Mouse (Mus musculus) hindlimb bud, embryonic 11.5 days (tissue): ENCODE measurements at regions not wholly inside any gene's neighbourhood (a gene's known extent, or its start where the extent isn't known, plus 50 kb on each side); places are given as distances from the start of the nearest gene placed in this dataset.

Experiments
- DNase-seq: peaks from one replicate; pipeline ENCODE4 v3.0.0-alpha.2; 2012; ENCODE audit warnings: low read depth, low spot score; ENCODE audit errors: extremely low spot score

DNA sequence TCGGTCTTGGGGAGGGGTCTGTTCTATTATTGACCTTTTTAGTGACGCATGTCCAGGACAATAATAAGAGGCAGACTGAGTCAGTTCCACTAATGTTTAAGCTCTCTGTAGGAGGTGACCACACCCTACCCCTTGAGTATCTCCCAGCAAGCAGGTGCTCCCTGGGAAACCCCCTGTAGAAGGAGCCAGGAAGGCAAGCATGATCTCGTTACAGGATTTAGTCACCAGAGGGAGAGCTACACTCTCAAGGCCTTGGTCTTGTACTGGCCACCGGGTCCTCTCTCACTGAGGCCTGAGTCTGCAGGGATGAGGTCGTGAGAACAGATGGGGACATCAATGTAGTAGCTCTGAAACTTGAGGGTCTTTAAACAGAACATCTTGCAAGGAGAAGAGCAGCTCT lies 55.3 kb upstream of the Ccnd2 start:
- no peak for DNase-seq

DNA sequence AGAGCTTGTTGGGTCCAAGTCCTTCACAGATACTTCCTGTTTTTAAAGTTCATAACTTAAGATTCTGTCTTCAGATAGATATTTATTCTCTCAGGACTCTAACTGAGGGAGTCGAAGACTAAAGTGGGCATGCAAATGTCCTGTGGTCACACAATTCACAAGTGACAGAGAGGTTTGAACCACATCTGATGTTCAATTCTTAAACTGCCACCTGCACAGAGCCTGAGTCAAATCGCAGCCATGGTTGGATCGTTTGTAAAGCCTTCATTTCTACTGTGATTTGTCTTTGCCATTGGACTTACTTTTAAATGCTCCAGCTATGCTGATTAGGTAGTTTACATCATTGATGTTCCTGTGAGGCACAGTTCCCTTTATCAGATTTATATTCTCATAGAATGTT lies 61.4 kb upstream of the Ccnd2 start:
- no peak for DNase-seq

DNA sequence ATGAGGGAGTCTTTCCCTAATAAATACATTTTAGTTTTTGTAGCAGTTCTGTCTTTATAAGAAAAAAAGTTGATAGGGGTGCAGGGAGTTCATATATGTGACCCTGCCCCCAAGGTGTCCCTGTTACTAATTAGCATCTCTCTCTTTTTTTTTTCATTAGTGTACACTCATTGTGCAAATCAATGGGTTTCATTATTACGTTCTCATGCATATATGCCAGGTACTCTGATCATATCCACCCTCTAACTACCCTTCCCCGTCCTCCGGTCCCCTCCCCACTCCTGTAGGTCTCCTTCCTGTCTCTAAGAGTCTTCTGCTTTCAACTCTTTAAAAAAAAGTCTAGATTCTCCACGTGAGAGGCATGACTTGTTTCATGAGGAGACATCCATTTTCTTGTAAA lies 63.9 kb upstream of the Ccnd2 start:
- DNase-seq, result no peak

DNA sequence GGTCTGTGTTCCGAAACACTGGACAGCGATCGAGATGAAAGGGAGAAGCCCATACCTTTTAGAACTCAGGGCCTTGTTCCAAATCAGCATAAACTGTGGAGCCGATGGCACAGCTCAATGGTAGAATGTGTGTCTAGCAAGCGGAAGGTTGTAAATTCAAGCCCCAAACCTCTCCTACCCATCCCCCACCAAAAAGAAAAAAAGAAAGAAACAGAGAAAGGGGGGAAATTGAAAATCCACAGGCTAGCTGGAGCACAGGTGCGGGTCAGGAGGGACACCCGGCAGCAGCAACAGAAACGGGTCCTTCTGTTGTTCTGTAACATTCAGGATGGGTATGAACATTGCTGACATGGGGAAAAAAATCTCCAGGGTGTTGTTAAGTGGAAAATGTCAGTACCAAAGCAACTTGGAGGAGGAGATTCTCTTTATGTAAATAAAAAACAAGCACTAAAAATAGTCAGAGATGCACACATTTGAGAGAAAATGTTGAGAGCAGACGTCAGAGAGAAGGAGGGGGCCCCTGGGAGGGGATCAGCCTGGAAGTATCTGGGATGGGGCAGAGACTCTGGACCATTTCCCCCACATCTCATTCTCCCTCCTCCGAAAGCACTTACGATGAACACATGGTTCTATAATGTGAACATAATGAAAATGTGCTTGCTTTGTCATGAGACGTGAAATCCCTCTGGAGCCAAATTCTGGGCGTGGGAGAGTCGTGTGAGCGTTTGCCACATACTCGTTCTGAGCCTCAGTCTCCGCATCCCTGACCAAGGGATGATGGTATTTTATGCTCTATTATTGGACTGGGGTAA lies 66.8 kb upstream of the Ccnd2 start:
- no peak for DNase-seq

DNA sequence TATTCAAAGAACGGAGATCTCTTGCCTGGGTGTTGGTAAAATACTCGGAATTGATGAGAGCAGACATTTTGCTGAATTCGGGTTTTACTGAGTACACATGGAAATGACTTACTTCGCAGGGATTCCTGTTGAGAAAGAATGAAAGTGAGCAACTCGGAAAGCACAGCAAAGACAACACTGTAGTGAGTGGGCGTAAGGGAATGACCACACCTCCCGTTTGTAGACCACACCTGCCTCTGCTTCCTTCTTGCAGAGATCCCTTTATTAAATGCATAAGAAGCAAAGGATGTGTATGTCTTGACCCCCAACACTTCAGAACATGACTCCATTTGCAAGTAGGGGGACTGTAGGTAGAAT lies 67.4 kb upstream of the Ccnd2 start:
- DNase-seq, result no peak

DNA sequence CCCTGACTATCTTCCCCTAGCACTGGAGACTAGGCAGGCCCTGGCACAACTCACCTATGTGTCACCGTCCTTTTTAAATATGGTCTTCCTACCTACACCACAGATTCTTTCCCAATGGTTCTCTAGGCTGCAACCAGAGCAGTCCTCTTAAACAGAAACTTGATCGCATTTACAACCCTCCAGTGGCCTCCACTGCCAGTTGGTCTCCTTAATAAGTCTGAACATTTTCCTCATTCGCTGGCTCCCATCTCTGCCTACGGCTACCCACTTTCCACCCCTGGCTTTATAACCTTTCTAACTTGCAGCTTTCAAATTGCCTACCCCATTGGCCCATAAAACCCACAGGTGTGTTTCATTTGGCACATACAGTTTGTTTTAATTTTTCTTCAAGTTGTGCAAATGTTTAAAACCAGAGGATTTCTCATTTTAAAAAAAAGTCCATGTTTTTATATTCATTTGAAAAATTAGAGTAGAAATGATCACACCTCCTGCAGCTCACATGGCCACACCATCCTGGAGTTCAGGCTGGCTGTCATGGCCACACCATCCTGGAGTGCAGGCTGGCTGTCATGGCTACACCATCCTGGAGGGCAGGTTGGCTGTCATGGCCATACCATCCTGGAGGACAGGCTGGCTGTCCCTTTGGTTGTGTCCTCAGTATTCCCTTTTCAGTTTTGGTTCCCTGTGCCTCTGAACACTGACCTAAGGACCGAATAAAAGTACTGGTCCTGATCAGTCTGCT lies 74.4 kb upstream of the Ccnd2 start:
- DNase-seq, result peak; percentile 31

DNA sequence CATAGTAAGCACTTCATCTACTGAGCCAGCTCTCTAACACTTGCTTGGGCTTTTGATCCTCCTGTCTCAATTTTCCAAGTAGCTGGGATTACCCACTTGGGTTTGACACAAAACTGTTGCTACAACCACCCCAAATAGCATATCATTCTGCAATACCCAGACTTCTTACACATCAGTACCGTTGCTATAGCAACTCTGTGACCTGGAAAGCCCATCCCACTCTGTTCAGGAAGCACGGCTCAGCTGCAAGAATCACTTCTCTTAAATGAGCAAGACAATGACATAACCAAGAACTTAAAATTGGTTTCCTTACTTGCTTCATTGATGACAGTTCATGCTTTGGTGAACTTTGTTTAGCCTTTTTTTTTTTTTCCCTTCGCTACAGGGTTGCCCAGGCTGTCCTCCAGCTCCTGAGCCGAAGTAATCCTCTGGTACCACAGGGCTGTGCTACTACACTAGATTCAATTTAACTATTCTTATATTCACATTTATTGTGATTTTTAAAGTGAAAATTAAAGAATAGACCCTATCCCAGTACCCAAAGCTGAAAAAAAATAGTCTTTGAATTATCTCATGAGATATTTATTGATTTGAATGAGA lies 84.6 kb upstream of the Ccnd2 start:
- DNase-seq, result no peak

DNA sequence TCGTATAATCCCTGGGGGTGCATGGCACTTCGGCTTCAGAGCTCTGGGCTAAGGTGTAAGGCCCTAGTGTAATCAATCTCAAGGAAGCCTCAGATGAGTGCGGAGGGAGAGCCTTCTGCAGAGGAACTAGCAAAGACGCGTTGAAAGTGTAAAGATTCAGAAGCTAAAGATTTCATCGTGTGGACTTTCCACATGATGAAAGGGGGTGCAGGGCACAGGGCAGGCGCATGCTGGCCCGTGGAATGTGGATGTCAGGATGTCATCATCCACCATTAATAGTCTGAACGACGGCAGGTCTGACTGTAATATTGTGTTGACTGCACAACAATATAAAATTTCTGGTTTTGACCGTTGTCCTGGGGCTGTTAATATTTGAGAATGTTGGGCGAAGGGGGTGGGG lies 85.2 kb upstream of the Ccnd2 start:
- DNase-seq, result no peak

DNA sequence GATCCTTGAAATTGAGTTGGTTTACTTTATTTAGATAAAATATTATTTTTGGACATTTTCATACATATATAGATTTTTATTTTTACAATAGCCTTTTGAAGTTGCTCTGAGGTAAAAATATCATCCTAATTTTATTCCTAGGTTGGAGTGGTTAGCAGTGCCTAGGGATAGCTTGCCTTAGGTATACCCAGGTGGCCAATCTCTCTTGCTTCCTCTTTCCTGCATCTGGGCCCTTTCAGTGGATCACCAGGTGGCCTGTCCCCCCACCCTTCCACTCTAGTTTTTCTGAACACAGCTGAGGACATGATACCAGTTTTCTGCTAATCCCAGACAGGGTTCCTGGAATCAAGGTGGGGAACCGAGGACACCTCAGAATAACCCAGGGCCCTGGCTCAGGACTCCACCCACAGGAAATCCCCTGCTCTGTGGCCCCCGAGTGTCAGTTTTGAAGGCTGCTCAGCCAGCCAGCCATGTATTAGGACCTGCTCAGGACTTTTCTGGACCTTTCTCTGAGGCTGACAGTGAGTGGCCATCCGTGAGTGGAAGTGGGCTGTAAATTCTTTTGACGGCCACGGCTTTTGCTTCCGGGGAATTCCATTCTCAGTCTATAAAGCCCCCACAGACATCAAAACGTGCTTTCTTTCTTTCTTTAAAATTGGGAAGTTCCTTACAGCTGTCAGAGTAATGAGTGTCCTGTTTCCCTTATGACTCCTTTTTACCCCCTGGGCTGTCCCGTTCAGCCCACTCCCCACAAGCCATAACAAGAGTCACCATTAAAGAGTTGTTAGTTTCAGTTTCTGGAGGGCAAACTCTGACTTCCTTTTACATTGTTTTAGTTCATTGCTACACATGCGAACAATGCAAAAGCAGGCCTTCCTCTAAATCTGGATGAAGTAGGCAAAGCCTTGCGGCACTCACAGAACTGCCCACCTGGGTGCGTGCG lies 87.8 kb upstream of the Ccnd2 start:
- no peak for DNase-seq

DNA sequence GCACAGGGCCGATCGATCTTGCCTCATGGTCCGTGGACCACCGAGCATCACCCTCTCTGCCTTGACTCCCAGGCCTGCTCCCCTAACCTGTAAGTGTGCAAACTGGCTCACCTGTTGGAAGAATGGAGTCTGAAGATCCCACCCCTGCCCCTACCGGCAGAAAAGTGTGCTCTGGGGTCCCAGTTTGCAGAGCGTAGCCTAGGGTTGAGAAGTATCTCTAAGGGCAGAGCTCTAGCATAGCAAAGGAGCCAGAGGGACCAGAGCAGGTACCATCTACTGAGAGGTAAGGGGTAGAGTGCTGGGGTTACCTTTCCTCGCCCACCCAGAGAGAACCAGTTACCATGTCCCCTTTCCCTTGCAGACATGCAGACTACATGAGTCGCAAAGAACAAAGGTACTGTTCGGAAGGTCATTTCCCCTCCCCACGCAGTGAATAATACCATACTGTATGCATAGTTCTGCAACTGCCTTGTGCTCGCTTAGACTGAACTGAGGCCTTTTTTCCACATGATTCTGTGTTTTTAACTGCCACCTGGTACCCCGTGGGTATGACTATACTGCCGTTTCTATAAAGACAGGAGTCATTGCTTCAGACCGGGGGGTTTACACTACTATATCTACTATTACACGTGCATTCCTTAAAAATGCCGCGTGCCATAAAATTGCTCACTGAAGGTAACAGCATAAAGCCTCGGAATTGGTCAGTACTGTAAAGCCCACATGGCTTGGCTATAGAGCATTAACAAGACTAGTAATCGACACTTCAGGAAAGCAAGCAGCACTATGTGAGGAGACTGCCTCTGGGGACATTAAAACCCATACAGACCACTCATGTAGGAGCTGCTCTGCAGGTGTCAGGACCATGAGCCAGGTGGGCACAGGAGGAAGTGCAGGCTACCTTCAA lies 88.7 kb upstream of the Ccnd2 start:
- no peak for DNase-seq

DNA sequence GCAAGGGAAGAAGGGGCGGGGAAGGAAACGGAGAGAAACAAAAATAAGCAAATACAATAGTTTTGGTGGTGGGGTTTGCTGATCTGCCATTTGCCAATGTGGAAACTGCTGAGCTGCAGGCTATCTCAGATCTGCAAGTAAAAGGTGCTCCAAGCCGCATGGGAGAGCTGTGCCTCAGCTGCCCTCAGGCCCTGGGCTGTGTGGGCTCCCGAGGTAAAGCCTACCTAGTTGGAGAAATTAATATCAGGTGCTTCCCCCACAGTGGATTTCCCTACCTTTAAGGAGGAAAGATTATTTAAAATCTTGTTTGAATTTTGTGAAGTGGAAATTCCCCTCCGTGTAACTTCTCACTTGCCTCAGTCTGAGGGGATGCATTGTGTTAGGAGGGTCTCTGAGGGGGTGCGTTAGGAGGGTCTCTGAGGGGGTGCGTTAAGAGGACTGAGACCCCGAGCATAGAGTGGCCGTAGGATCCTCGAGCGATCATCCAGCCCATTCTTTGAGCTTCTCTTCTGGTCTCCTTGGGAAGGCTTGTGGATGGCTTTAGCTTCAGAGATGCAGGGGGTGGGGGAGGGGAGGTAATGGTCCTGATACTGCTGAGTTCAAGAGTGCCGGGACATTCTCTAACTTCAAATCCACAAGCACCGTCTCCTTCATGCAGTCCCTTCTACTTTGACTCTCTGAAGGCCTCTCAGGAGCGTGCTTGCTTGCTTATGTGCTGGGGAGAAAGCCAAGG lies 89.9 kb upstream of the Ccnd2 start:
- DNase-seq, result no peak

DNA sequence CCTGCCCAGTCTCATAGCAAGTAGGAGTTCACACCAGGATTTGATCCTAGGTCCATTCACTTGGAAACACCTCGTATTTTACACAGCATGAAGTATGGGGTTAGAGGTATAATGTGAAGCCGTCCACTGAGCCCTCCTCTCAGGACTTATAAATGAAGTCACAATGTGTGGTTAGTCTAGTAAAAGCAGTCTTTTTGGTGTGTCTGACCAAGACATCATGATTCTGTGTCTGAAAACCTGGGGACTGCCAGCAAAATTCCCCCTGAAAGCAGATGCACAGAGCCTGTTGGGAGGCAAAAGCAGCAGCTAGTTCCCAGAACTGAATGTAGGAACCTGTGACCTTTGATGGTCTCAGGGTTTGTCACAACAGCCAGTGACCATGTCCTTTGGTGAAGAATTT lies 91.0 kb upstream of the Ccnd2 start:
- no peak for DNase-seq

DNA sequence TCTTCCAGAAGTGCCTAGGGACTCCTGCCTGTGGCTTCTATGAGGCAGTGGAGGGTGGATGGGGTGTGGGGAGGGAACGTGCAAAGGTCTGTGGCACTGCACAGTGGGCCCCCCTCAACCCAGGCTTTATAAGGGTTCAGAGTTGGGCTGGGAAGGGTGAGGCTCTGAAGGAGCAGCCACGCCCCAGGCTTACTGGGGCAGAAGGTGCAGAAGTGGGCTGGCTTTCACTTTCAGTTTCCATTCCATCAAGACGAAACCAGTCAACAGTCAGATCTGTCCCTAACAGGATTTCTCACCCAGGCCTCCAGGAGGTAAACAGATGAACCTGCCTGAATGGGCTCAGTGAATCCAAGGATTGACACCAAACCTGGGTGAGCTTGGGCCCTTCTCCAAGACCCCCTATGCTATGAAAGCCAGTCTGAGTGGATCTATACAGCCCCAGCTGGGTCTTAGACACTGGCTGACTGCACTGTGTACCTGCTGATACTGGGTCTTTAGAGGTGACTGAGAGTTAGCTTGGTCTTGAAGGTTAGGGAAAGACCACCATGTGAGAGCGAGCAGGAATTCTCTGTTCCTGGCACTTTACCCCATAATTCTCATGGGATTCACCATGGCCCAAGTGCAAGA lies 93.9 kb upstream of the Ccnd2 start:
- no peak for DNase-seq

DNA sequence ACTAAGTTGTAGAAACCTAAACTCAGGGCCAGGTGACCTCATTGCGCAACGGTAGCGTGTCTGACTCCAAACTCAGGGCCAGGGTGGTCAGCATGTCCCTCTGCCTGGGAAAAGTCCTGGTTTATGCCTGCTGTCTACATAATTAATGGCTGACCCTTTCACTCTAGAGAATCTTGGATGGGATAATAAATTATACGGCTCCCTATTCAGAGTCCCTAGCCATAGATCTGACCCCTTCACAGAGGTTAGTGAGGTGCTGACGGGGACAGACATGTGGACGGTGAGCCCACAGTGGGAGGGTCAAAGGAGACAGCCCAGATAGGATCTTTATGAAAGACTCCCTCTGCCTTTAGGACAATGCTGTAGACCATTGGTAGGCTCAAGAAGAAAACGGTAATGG lies 94.7 kb upstream of the Ccnd2 start:
- DNase-seq, result no peak

DNA sequence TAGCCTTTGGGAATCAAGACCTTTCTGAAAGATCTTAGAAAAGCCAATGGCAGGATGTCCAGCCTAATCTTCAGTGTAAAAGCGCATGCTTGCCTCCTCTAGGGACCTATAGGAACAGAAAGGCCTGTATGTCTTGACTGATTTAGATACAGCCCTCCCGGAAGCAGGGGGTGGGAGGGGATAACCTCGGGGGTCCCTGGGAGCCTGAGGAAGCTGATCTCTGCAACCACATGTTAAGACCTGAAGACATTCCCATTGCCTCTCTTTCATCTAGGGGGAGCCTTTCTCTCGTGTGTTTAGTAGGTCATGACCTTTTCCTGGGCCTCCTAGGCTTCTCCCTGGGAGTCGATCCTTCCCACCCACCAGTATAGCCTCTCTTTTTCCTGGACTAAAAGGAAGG lies 95.3 kb upstream of the Ccnd2 start:
- DNase-seq, result no peak

DNA sequence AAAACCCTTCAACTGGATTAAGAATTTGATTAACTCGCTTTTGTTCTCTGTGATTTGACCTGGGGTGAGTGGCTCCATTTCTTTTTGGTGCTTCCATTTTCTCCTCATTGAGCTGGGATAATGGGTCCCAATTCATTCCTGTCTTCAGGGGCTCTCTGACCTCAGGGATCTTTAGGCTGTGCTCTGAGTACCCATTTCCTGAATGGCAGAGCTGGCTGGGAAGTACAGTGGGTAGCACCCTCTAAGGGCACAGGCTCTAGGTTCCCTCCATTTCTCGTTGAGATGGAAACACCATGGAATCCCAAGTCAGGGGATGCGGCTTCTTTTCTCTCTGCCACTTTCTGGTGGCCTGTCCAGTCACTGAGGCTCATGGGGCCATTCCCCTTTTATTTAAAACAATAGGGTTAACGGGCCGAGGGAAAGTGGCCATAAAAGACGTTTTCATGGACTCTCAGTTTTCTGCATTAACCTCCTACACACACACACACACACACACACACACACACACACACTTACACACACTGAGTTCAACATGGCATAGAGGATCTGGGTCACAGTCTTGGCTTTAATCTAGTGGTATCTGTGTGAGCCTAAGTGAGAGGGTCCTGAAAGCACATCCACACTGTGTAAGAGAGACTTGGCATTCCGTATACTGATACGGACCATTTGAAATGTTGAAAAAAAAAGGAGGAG lies 98.3 kb upstream of the Ccnd2 start:
- no peak for DNase-seq

DNA sequence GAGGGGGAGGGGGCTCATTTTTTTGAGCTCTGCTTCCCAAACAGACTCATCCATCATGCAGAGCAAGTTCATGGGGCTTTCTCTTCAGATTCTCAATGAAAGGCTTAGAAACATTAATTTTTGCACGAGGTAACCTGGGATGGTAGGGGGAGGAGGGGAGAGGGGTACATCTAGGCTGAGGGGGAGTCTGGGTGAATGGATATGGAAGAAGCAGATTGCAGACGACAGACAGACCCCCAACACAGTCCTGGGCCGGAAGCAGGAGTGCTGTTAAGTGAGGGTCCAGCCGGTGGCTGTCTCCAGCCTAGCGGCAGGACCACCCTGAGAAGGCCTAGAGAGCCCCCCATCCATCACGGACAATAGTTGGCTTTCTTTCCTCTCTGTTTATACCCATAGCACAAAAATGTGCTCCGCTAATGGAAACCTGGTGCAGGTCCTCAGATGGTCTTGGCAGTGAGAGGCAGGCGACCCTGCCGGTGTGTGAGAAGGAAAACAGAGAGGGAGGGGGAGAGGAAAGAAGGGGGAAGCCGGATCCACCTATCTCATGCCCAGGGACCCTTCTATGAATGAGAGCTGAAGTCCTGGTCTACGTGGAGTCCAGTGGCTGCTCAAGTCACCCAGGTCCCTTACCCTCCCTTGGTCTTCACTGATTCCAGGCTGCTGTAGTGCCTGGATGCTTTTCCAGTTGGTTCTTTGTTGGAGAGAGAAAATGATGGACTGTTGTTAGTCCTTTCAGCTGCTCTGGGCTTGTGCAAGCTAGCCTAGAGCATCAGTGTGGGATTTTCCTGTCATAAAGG lies 99.1 kb upstream of the Ccnd2 start:
- DNase-seq, result peak; percentile 37

DNA sequence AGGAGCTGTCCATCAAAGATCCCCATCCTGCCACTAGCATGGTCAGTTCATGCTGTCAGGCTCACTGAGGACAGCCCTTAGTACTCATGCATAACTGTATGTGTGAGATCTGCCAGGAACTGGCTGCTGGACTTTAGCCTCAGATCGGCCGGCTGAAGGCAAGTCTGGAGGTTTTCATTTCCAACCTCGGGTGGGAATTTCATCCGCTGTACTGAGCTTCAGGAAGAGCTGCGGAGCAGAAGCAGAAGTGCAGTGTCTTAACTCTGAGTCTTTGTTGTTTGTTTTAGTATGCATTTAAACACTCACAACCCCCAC lies 99.6 kb upstream of the Ccnd2 start:
- DNase-seq, result peak; percentile 50
